Mouse (Mus musculus) G1E (cell line): Measurements from ENCODE around the gene Rbm33. TPM values are rescaled to one million over a fixed set of nuclear protein-coding genes. Genes with fewer than 3 reads are reported as not detected.

Experiments
- ATAC-seq: 2 replicates; pipeline ENCODE4 v1.8.0; 2016; ENCODE audit warnings: mild to moderate bottlenecking; ENCODE audit not compliant: insufficient number of reproducible peaks, poor library complexity, low FRiP score, severe bottlenecking; ENCODE audit errors: extremely low read depth
- DNase-seq: peaks from one replicate; pipeline ENCODE4 v3.0.0; 2012; ENCODE audit warnings: low spot score
- H3K27me3 ChIP-seq: 2 replicates; pipeline ENCODE4 v1.6.1; 2012; ENCODE audit warnings: mild to moderate bottlenecking, low read length, inconsistent platforms; ENCODE audit not compliant: insufficient read depth
- H3K36me3 ChIP-seq: replicated peaks from 2 replicates; pipeline ENCODE3; 2012; ENCODE audit warnings: mild to moderate bottlenecking, inconsistent platforms
- H3K4me1 ChIP-seq: 2 replicates; pipeline ENCODE4 v1.6.1; 2012; ENCODE audit warnings: low read depth, low read length, inconsistent platforms, mixed read lengths; ENCODE audit not compliant: insufficient read depth
- H3K4me3 ChIP-seq: 2 replicates; pipeline ENCODE4 v1.5.1; 2012; ENCODE audit warnings: low read depth, mild to moderate bottlenecking, inconsistent platforms, low read length, moderate library complexity, mixed read lengths
- H3K9me3 ChIP-seq: replicated peaks from 2 replicates; pipeline ENCODE4 v1.6.1; 2012; ENCODE audit warnings: inconsistent platforms
- CTCF ChIP-seq: IDR thresholded peaks from 2 replicates; pipeline ENCODE4 v1.5.1; 2012; ENCODE audit warnings: low read depth, low read length, inconsistent platforms, mixed read lengths
- GATA1 ChIP-seq: IDR thresholded peaks from 2 replicates; pipeline ENCODE4 v1.6.1; 2012; ENCODE audit warnings: borderline replicate concordance, low read length, inconsistent platforms, mixed read lengths
- GATA2 ChIP-seq: IDR thresholded peaks from 2 replicates; pipeline ENCODE4 v1.6.1; 2012; ENCODE audit warnings: low read depth, low read length, inconsistent platforms, borderline replicate concordance
- POLR2AphosphoS5 ChIP-seq: IDR thresholded peaks from 2 replicates; pipeline ENCODE4 v1.6.1; 2012; ENCODE audit warnings: low read depth, low read length, inconsistent platforms; ENCODE audit not compliant: insufficient replicate concordance
- TAL1 ChIP-seq: conservative IDR thresholded peaks from 2 replicates; pipeline ENCODE4 v1.6.1; 2012; ENCODE audit warnings: low read depth, low read length, inconsistent platforms, mixed read lengths
- polyA plus RNA-seq: library from polyadenylated mRNA; stranded (reverse); fragments of >175 nt; gene quantifications from 2 replicates; pipeline ENCODE4 v1.2.3, GENCODE M21; 2012
- total RNA-seq, 2 experiments: library from RNA; stranded (forward) in 1 of 2; stranded (reverse) in 1 of 2; fragments of 200-1000 nt in 1 of 2; fragments of >200 nt in 1 of 2; fragmentation: Nextera tagmentation in 1 of 2; gene quantifications; 2 replicates each; pipeline ENCODE4 v1.2.3; 2014 to 2017

Rbm33 gene
- total and polyA plus RNA-seq, 3 experiments, result 32.3 to 88.0 (median 45.8) TPM

GRCm38 (mm10) chr5:28351857-28352513, 35.1 kb downstream of the Rbm33 start:
- ATAC-seq, result no peak
- no peak for DNase-seq
- peaks cover 60% of the 10 kb centered on the region for H3K36me3 ChIP-seq
- H3K9me3 ChIP-seq, result no peaks in the 10 kb centered on the region
- H3K4me3 ChIP-seq, result no peak overlapping the region
- no peaks in the 10 kb centered on the region for H3K27me3 ChIP-seq
- TF ChIP-seq GATA1, result no peak
- TF ChIP-seq POLR2AphosphoS5, result no peak
- TF ChIP-seq GATA2, result no peak
- no peak for TF ChIP-seq CTCF
- no peak for TF ChIP-seq TAL1
- H3K4me1 ChIP-seq, result peaks cover 19% of the 10 kb centered on the region

GRCm38 (mm10) chr5:28355614-28356013, 38.7 kb downstream of the Rbm33 start:
- H3K4me1 ChIP-seq, result peaks cover 17% of the 10 kb centered on the region
- no peak overlapping the region for H3K4me3 ChIP-seq
- ATAC-seq (no peak), DNase-seq (no peak)
- peaks cover 79% of the 10 kb centered on the region for H3K36me3 ChIP-seq
- TF ChIP-seq CTCF, result no peak
- no peak for TF ChIP-seq GATA1
- no peak for TF ChIP-seq POLR2AphosphoS5
- no peak for TF ChIP-seq GATA2
- TF ChIP-seq TAL1, result no peak
- no peaks in the 10 kb centered on the region for H3K9me3 ChIP-seq
- H3K27me3 ChIP-seq, result no peaks in the 10 kb centered on the region

GRCm38 (mm10) chr5:28360745-28361144, 43.8 kb downstream of the Rbm33 start:
- Histone ChIP-seq H3K36me3 (peaks cover 88% of the 10 kb centered on the region), H3K9me3 (no peaks in the 10 kb centered on the region), H3K4me3 (no peak overlapping the region), H3K4me1 (peaks cover 5% of the 10 kb centered on the region), H3K27me3 (no peaks in the 10 kb centered on the region)
- DNase-seq (no peak), ATAC-seq (no peak)
- TF ChIP-seq GATA2 (no peak), GATA1 (no peak), TAL1 (no peak), CTCF (no peak)

- peaks cover 65% of the 10 kb centered on the region for H3K36me3 ChIP-seq
- DNase-seq (no peak), ATAC-seq (no peak)
- no peaks in the 10 kb centered on the region for H3K9me3 ChIP-seq
- no peaks in the 10 kb centered on the region for H3K4me1 ChIP-seq
- H3K27me3 ChIP-seq, result no peaks in the 10 kb centered on the region
- no peak overlapping the region for H3K4me3 ChIP-seq
- TF ChIP-seq CTCF (no peak), POLR2AphosphoS5 (no peak), GATA2 (no peak), GATA1 (no peak), TAL1 (no peak)
These were observed 51.1 kb downstream of the Rbm33 start for GRCm38 (mm10) chr5:28368056-28368455.

- no peak for ATAC-seq
- Histone ChIP-seq H3K4me1 (peaks cover 3% of the 10 kb centered on the region), H3K27me3 (no peaks in the 10 kb centered on the region), H3K4me3 (no peak overlapping the region), H3K9me3 (no peaks in the 10 kb centered on the region), H3K36me3 (peaks cover 60% of the 10 kb centered on the region)
- TF ChIP-seq POLR2AphosphoS5, result no peak
- no peak for TF ChIP-seq GATA2
- TF ChIP-seq GATA1, result no peak
- no peak for TF ChIP-seq CTCF
- no peak for TF ChIP-seq TAL1
- no peak for DNase-seq
These were observed 53.9 kb downstream of the Rbm33 start for GRCm38 (mm10) chr5:28370836-28371235.

- ATAC-seq, result no peak
- H3K9me3 ChIP-seq, result no peaks in the 10 kb centered on the region
- DNase-seq, result no peak
- no peak overlapping the region for H3K4me3 ChIP-seq
- TF ChIP-seq TAL1, result no peak
- TF ChIP-seq POLR2AphosphoS5, result no peak
- TF ChIP-seq GATA1, result no peak
- TF ChIP-seq CTCF, result no peak
- TF ChIP-seq GATA2, result no peak
- H3K4me1 ChIP-seq, result peaks cover 3% of the 10 kb centered on the region
- H3K36me3 ChIP-seq, result peaks cover 58% of the 10 kb centered on the region
- H3K27me3 ChIP-seq, result no peaks in the 10 kb centered on the region
These were observed 55.3 kb downstream of the Rbm33 start for GRCm38 (mm10) chr5:28372172-28372664.
